Mouse (Mus musculus) heart, postnatal 10 days (tissue): ENCODE results near the gene Mast4. TPM values are rescaled to one million over a fixed set of nuclear protein-coding genes. Genes with fewer than 3 reads are reported as not detected.
"Not testable (repeated sequence)": the region's sequence is repeated elsewhere in the genome, so short reads cannot be mapped to it uniquely, and the experiment has no call there.

Experiments
- DNase-seq, 2 experiments: peaks; one replicate each; pipeline ENCODE4 v3.0.0; 2021
- intact Hi-C: fragments of 180-260 bp; cut with DNase I; formaldehyde crosslinking; loops from one replicate; pipeline ENCODE4 v1.15.1; 2025
- total RNA-seq, 2 experiments: library from RNA; stranded (reverse); gene quantifications; 2 replicates each; pipeline ENCODE4 v1.2.3; 2021

The Mast4 gene
- 10 to 100 TPM; 62.8 to 65.1 TPM for total RNA-seq

DNA sequence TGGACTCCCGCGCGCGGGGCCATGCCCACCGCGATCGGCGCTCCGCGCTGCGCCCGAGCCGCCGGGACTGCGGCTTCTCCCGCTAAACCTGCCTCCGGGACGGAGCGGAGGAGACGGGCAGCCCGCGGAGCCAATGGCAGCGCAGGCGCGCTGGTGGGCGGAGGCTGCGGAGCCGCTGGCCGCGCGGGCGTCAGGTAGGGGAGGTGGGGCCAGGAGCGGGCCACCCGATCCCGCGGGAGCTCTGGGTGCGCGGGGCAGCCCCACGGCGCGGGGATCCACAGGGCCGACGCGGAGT, at the start of gene Mast4:
Gene Mast4, minus strand, starts transcription at position 106 of the 295 bp plus-strand sequence.
- peak; percentile 91 to 95 for DNase-seq
- intact Hi-C loops, result loop anchor here (5.0 kb wide), 3 partner anchors 122 to 308 kb away; no protein-coding TSS in a partner anchor

DNA sequence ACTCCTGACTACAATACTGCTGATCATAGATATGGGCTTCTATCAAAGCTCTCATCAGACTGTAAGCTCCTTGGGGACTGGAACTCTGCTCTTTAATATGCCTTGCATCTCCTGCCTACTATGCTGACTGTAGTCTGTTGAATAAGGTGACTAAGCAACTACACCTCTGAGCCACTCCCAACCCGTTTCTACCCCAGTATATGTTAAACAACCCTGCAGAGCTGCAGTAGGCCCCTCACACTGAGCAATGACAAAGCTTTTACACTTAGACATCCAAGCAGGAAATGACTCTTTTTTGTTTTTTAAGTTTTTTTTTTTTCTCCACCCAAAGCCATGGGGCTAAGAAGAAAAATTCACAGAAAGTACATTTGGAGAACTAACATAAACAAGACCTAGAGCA, 40.2 kb upstream of the Mast4 start:
- intact Hi-C loops, result no loop called here
- DNase-seq, result no peak

DNA sequence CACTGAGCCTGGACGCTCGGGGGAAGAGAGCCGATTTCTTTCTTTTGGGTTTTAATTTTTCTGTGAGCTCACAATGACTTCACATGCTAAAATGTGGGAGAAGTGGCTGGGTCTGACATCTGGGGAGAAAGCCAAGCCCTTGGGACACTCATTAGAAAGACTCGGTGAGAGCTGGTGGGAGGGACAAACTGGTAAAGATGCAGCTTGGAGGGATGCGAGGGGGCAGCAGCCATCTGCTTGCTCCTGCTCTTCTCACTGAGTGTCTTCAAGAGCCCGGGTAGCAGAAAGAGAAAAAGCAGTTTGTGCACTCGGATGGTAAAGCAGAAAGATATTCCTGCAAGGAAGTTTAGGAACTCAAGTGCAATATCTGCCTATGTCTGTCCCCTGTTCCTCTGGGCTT, 34.9 kb upstream of the Mast4 start:
- intact Hi-C loops, result no loop called here
- DNase-seq, result no peak

DNA sequence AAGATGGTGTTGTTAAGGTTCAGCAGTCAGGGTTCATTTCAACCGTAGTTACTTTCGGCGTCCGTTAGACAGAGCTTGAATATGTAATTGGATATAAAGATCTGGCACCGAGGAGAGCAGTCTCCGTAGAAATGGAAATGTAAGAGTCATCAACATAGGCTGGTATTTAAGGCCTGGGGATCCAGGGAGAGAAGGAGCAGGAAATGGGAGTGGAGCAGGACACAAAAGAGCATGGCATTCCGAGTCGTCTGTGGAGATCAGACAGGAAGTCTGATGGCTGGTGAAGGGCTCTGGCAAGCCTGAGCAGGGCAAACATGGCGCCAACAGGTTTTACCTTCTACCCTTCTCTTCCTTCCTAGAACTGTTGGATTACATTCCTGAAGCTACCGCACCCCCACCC, 28.9 kb upstream of the Mast4 start:
- DNase-seq, result no peak
- intact Hi-C loops, result no loop called here

DNA sequence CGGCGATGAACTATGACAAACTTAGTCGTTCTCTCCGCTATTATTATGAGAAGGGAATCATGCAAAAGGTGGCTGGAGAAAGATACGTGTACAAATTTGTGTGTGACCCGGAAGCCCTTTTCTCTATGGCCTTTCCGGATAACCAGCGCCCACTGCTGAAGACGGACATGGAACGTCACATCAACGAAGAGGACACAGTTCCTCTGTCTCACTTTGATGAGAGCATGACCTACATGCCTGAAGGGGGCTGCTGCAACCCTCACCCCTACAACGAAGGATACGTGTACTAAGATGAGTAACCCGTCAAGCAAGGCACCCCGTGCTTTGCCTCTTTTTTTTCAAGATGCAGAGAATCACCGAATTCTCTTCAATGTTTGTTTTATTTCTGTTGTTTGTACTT, 23.1 kb upstream of the Mast4 start:
- intact Hi-C loops, DNase-seq: not testable (repeated sequence)

- DNase-seq, intact Hi-C loops: not testable (repeated sequence)
These were observed 22.6 kb upstream of the Mast4 start for GRCm38 (mm10) chr13:103356909-103357308.

GRCm38 (mm10) chr13:103354737-103355136, 20.4 kb upstream of the Mast4 start:
- intact Hi-C loops, result no loop called here
- peak in 1 of 2 experiments; percentile 9 for DNase-seq

DNA sequence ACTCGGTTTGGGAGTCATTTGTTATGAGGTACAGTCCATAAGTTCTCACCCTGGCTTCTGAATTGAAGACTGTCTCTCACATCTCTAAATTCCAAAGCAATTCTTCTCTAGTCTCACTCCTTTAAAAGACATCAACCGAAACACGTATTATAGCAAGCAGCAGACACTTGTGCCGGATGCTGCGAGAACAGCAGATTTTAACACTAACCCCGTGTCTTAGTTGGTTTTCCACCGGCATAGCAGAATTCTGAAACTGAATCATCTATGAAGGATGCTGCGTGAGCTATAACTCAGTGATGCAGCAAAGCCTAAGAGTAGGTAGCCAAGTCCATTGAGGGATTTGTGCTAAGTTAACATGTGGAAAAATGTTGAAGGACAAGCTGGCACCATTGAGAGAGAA, 10.5 kb upstream of the Mast4 start:
- intact Hi-C loops, result no loop called here
- no peak for DNase-seq

DNA sequence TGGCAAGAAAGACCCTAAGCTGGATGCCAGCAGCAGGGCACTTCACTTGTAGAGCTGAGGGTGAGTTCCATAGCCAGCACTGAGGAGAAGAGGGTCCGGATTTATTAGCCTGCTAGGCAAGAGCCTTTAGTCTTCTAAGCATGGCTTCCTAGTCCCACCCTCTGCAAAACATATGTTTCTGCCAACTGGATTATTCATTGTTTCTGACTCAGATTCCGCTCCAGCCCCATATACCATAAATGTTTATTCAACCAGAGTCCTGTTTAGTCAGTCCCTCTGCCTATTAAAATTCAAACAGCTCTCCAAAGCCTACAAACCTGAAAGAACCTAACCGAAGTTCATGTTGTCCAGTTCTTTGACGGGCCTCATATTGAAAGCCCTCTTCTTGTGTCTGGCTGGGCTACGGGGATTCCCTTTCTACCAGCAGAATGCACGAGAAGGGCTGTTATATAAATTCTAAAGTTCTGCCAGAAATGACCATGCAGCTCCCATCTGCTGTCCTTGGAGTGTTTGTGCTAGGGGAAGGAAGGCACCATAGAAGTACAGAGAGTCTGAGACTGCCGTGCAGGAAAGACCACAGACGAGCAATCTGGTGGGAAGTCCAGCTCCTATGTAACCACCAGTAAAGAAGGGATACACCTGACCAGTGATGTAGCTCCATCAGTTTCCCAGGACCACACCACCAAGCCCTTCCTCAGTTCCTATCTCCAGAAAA, 9.9 kb upstream of the Mast4 start:
- no peak for DNase-seq
- intact Hi-C loops, result no loop called here

GRCm38 (mm10) chr13:103341031-103341430, 6.7 kb upstream of the Mast4 start:
- intact Hi-C loops, result no loop called here
- no peak for DNase-seq

DNA sequence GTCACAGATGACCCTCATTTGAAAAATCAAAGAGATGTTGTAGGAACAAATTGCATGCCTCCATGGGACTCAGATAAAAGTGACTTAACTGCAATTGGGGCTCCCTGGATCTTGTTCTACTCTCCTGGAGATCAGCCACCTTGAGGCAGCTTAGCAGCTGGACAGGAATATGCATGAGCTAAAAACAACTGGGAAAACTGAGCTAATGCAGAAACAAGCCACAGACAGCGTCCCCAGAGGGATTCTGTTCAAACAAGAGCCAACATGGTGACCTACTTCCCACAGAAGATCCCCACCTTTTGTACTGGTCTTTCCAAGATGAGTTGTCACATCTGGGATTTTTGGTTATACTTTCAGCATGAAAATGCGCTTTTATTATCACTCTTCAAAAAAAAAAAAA, 4.3 kb upstream of the Mast4 start:
- intact Hi-C loops, result no loop called here
- DNase-seq, result peak; percentile 75 to 81

- intact Hi-C loops, result no loop called here
- DNase-seq, result no peak
These were observed 1.9 kb upstream of the Mast4 start for GRCm38 (mm10) chr13:103336237-103336636.

DNA sequence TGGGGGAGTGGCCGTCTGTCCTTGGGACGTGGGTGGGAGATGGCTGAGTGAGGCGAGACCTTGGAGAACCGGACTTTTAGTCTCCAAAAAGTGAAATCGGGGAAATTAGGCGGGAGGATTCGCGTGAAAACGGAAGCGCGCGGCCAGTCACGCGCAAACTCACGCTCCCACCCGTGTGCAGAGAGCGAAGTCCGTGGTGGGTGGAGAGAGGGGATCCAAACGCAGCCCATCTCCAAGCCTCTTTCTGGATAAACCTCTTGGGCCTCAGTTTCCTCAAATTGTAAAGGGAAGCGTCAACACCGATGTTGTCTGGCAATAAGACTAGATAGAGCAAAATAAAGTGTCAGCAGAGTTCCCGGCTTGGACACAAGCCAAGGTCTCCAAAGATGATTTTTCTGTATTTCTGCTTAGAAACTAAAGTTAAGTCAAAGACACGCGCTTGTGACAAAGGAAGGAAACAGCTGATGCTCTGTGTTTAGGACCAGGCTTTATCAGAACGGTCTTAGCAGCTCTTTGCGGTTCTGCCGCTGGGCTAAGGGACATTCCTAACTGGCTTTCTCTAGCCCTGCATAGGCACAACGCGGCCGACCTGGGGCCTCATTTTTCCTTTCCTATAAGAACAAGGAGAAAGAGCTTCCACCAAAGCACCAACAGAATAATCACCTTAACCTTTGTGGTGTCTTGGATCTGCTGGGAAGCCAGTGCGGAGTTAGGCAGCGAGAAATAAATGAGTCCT, 594 bp upstream of the Mast4 start:
- intact Hi-C loops, result loop anchor here (5.0 kb wide), 3 partner anchors 123 to 307 kb away; no protein-coding TSS in a partner anchor
- peak; percentile 31 to 38 for DNase-seq

DNA sequence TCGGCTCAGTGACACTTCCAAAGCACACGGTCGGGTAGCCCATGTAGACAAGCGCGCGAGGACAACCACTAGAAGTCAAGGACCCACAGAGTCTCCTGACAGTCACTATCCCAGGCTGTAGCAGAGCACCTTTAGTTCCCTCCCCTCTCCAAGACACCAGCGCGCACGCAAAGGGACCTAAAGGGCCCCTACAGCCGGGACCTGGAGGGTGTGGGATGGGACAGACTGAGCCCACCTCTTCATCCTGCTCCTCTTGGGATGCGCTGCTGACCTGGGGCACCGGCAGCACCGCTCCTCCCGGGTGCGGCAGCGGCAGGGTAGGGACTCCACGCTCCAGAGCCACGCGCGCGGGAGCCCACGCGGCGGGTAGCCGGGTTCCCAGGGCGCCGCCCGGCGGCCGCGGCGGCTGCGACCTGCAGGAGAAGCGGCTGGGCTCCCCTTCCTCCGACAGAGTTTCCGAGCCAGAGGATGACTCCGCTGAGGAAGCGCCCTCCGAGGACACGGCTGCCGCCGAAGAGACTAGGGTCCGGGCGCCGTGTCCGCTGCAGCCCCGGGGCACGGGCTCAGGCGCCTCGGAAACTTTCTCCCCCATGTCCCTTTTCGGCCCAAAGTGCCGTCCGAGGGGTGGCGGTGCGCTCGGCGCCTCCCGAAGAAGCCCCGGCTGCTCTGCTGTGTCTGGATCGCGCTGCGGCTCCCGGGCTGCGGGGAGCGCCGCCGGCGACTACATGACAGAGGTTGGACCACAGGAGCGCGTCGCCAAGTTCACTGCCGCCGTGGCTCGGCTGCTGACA, 501 bp downstream of the Mast4 start:
- intact Hi-C loops, result loop anchor here (5.0 kb wide), 3 partner anchors 121 to 309 kb away; no protein-coding TSS in a partner anchor
- DNase-seq, result peak; percentile 68

DNA sequence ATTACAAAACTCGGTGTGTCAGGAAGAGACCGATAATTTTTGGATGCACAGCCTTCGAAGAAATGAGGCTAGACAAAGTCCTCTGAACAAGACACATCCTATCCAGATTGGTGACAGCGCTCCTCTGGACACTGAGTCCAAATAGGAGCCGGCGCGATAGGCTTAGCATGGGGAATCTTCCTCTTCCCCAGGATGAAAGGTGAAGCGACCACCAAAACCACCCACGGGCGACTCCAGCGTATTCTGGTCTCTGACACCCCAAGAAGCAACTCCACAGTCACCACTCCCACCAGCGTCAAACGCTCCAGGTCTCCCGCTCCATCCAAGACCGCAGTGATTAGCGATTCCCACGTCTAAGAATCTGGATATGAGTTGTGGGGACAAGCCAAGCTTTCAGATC, 1.1 kb downstream of the Mast4 start:
- peak in 1 of 2 experiments; percentile 23 for DNase-seq
- intact Hi-C loops, result loop anchor here (5.0 kb wide), 3 partner anchors 121 to 309 kb away; no protein-coding TSS in a partner anchor

GRCm38 (mm10) chr13:103332731-103333130, 1.6 kb downstream of the Mast4 start:
- DNase-seq, result no peak
- intact Hi-C loops, result loop anchor here (5.0 kb wide), 3 partner anchors 120 to 310 kb away; no protein-coding TSS in a partner anchor

DNA sequence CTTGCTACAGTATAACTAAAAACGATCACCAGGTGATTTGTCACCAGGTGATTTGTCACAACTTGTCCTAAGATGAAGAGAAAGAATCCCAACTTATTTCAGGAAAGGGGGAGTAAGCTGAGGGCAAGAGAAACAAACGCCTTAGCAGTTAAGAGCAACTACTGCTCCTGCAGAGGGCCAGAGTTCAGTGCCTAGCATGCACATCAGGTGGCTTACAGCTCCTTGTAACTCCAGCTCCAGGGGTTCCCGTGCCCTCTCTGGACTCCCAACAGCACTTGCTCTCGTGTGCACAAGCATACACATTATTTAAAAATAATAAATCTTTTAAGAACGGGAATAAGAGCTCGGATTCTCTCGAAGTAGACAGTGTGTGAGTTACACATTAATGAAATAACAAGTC, 3.2 kb downstream of the Mast4 start:
- intact Hi-C loops, result loop anchor here (5.0 kb wide), 3 partner anchors 119 to 311 kb away; no protein-coding TSS in a partner anchor
- no peak for DNase-seq

DNA sequence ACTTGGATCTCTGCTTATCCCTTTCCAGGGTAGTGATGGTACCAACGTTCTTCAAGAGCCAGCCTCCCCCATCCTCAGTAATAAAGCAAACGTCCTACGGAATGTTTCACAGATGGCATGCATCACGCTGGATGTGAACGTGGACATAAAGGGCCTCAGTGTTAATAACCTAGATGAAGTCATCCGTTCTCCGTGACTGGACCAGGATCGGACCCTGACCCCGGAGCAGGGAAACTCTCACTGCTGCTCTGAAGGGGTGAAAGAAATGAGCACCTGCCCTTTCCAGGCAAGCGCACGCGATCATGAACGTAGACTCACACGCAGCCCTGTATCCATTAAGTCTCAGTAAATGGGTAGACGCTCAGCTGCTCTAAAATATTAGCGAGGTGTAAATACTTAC, 6.0 kb downstream of the Mast4 start:
- DNase-seq, result no peak
- intact Hi-C loops, result no loop called here

- intact Hi-C loops, result no loop called here
- no peak for DNase-seq
These were observed 6.5 kb downstream of the Mast4 start for GRCm38 (mm10) chr13:103327843-103328242.

DNA sequence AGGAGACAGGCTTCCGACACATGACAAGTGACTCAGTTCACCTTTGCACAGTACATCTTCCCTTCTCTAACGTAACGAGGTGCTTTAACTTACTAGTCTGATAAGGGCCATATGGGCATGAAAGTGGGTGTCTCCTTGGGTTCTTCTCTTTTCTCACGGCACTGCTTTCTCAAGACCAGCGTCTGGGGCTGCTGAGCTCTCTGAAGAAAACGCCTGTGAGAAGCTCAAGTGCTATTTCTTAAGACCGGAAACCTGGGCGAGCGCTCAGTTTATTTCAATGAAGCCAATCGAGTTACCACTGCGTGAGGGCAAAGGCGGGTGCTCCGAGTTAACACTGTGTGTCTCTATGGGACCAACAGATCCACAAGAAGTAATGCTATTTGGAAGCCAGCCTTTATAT, 8.1 kb downstream of the Mast4 start:
- DNase-seq, result no peak
- intact Hi-C loops, result no loop called here

- intact Hi-C loops, result loop anchor here (5.0 kb wide), 1 partner anchor 148 kb away; no protein-coding TSS in a partner anchor
- no peak for DNase-seq
These were observed 14.4 kb downstream of the Mast4 start for GRCm38 (mm10) chr13:103319881-103320280.
